20 mouse cellular contexts compared by ENCODE assay signal in the genomic region with DNA sequence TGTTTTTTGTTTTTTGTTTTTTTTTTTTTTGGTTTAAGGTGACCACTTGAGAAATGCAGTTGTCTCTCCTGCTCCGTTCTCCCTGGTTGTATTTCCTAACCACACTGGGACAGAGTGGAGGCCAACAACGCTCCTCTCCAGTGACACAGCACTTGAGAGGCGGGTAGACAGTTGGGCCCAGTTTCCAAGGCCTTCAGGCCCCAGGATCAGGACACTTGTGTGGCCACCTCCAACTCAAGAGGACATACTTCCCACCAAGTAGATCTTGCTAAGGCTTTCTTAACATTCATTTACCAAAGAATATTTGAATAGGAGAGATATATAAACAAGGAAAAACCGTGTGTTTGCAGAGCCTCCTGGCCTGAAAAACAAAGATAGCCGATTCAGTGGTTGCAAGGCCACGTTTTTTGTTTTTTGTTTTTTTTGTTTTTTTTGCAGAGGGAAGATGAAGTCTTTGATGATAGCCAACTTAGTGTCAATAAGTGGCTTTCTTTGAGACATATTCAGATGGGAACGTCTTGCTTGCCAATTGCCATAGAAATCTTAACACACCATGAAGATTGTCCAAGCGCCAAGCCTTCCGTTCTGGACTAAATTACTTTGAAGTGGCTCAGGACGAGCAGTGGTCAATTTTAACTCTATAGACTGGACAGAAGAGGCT. TPM values are rescaled to one million over a fixed set of nuclear protein-coding genes. Genes with fewer than 3 reads are reported as not detected.
DNase-seq lines count a peak whose midpoint lies in the region; ATAC-seq lines count a peak whose summit lies in the region.
"Had no signal": no experiment of that assay in that cellular context is flagged by ENCODE, and none has a peak within 500 bp of the region (broad histone marks: within the 10 kb centered on the region; RNA-seq: fewer than 3 reads in every experiment).

No protein-coding gene starts in this region.

- H3K27ac ChIP-seq in forebrain, embryonic 12.5 days: peak overlapping the region; percentile 83
- H3K27ac ChIP-seq in hindbrain, embryonic 16.5 days (ENCODE audit: low read depth, low read length): peak overlapping the region; percentile 75; the same call in 1 of the 2 replicates
- H3K27ac ChIP-seq: liver, embryonic 12.5 days had no signal

- H3K9ac ChIP-seq in forebrain, embryonic 12.5 days: no peak overlapping the region; the same call in 1 of the 2 replicates
- H3K9ac ChIP-seq in hindbrain, embryonic 16.5 days (ENCODE audit: low read depth, low read length): no peak overlapping the region
- H3K9ac ChIP-seq: liver, embryonic 12.5 days had no signal

- ATAC-seq in forebrain, embryonic 12.5 days (ENCODE audit: low FRiP score): no peak
- ATAC-seq in hindbrain, embryonic 16.5 days: no peak
- ATAC-seq: liver, embryonic 12.5 days; Patski had no signal

- no peak overlapping the region for H3K4me2 ChIP-seq in forebrain, embryonic 12.5 days
- no peak overlapping the region for H3K4me2 ChIP-seq in hindbrain, embryonic 16.5 days (ENCODE audit: low read length)
- H3K4me2 ChIP-seq: liver, embryonic 12.5 days had no signal

- no peaks in the 10 kb centered on the region for H3K9me3 ChIP-seq in forebrain, embryonic 12.5 days
- no peaks in the 10 kb centered on the region for H3K9me3 ChIP-seq in hindbrain, embryonic 16.5 days (ENCODE audit: control insufficient read depth, low read length)
- H3K9me3 ChIP-seq: liver, embryonic 12.5 days had no signal

- no peaks in the 10 kb centered on the region for H3K36me3 ChIP-seq in forebrain, embryonic 12.5 days (replicated peaks)
- no peaks in the 10 kb centered on the region for H3K36me3 ChIP-seq in hindbrain, embryonic 16.5 days (ENCODE audit: control insufficient read depth, insufficient read depth, low read length)
- H3K36me3 ChIP-seq: liver, embryonic 12.5 days had no signal

- peak; percentile 11 for DNase-seq in brain, adult 2 months (ENCODE audit: low read depth, low spot score)
- peak; percentile 28 for DNase-seq in cerebellum, adult 8-10 months
- DNase-seq in heart, postnatal 25 days (ENCODE audit: low spot score): no peak
- DNase-seq in ovary, postnatal 10 days (ENCODE audit: low spot score): no peak
- DNase-seq in kidney, postnatal 4 days: no peak
- DNase-seq: heart, adult 11 months; heart, postnatal 10 days; kidney, adult 18-20 months; lung, postnatal 10 days; right cerebral cortex, postnatal 4 days had no signal

- H3K4me1 ChIP-seq in forebrain, embryonic 12.5 days: peaks cover 57% of the 10 kb centered on the region
- peaks cover 30% of the 10 kb centered on the region for H3K4me1 ChIP-seq in hindbrain, embryonic 16.5 days (ENCODE audit: control insufficient read depth, insufficient read depth, low read depth, low read length)
- H3K4me1 ChIP-seq: liver, embryonic 12.5 days had no signal

- H3K4me3 ChIP-seq in forebrain, embryonic 12.5 days (replicated peaks): no peak overlapping the region
- no peak overlapping the region for H3K4me3 ChIP-seq in hindbrain, embryonic 16.5 days (ENCODE audit: low read length)
- H3K4me3 ChIP-seq: liver, embryonic 12.5 days had no signal

- whole genome bisulfite sequencing in forebrain, embryonic 12.5 days: 21% methylated on average over 10 of the region's 10 CpGs
- 33% methylated on average over 10 of the region's 10 CpGs for WGBS in hindbrain, embryonic 16.5 days

- H3K27me3 ChIP-seq in forebrain, embryonic 12.5 days: peaks cover 40% of the 10 kb centered on the region
- H3K27me3 ChIP-seq in hindbrain, embryonic 16.5 days (replicated peaks; ENCODE audit: control insufficient read depth, insufficient read depth, low read length): peaks cover 27% of the 10 kb centered on the region
- H3K27me3 ChIP-seq: Patski had no signal

- intact Hi-C loops in heart, postnatal 25 days (cut with DNase I): no loop called here

RNA-seq across cellular contexts. Expression of a gene that starts 4.1 kb away (rescaled TPM):
- polyA plus RNA-seq in forebrain, embryonic 12.5 days (2016; fragmentation: Nextera tagmentation; extraction: Ambion mirVana): 1.6 and 2.1 TPM in 2 replicates
- polyA plus RNA-seq in hindbrain, embryonic 16.5 days (2015; fragmentation: Nextera tagmentation; extraction: Ambion mirVana): 1.8 and 2.1 TPM in 2 replicates
- not detected for total RNA-seq in heart, postnatal 25 days (2021)
- total RNA-seq: adrenal gland, adult 18-20 months; heart, postnatal 10 days; monocyte, adult 5-6 weeks had no signal
- polyA plus RNA-seq: embryonic facial prominence, embryonic 14.5 days; liver, embryonic 12.5 days; Patski; stomach, embryonic 16.5 days had no signal

RNA-seq across cellular contexts. Expression of a gene that starts 10.4 kb away (rescaled TPM):
- polyA plus RNA-seq in forebrain, embryonic 12.5 days (2016; fragmentation: Nextera tagmentation; extraction: Ambion mirVana): 18.6 and 25.8 TPM in 2 replicates
- polyA plus RNA-seq in hindbrain, embryonic 16.5 days (2015; fragmentation: Nextera tagmentation; extraction: Ambion mirVana): 14.9 and 15.2 TPM in 2 replicates
- total RNA-seq in heart, postnatal 25 days (2021): not detected
- total RNA-seq: adrenal gland, adult 18-20 months; heart, postnatal 10 days had no signal
- polyA plus RNA-seq: liver, embryonic 12.5 days; stomach, embryonic 16.5 days had no signal

RNA-seq across cellular contexts. Expression of a gene that starts 20.2 kb away (rescaled TPM):
- polyA plus RNA-seq in forebrain, embryonic 12.5 days (2016; fragmentation: Nextera tagmentation; extraction: Ambion mirVana): 12.7 and 16.3 TPM in 2 replicates
- 7.3 and 7.8 TPM in 2 replicates for polyA plus RNA-seq in hindbrain, embryonic 16.5 days (2015; fragmentation: Nextera tagmentation; extraction: Ambion mirVana)
- not detected for total RNA-seq in heart, postnatal 25 days (2021)
- total RNA-seq: adrenal gland, adult 18-20 months; heart, postnatal 10 days; monocyte, adult 5-6 weeks had no signal
- polyA plus RNA-seq: liver, embryonic 12.5 days; stomach, embryonic 16.5 days had no signal

RNA-seq across cellular contexts. Expression of a gene that starts 35.4 kb away (rescaled TPM):
- 0.36 and 0.59 TPM in 2 replicates for polyA plus RNA-seq in forebrain, embryonic 12.5 days (2016; fragmentation: Nextera tagmentation; extraction: Ambion mirVana)
- polyA plus RNA-seq in hindbrain, embryonic 16.5 days (2015; fragmentation: Nextera tagmentation; extraction: Ambion mirVana): 0.80 and 0.84 TPM in 2 replicates
- total RNA-seq in heart, postnatal 25 days (2021): not detected
- total RNA-seq: adrenal gland, adult 18-20 months; heart, postnatal 10 days; layer of hippocampus, adult 18-20 months; monocyte, adult 5-6 weeks had no signal
- polyA plus RNA-seq: frontal cortex, adult 2 months; liver, embryonic 12.5 days; Patski; stomach, embryonic 16.5 days had no signal

Comparison
In these comparisons a context has a peak if more than half of its experiments do, and no peak if none do; other contexts are left out.
1. DNase-seq: peak in brain, adult 2 months (single experiment) and cerebellum, adult 8-10 months (single experiment); none in heart, postnatal 25 days (single experiment), ovary, postnatal 10 days (single experiment) and kidney, postnatal 4 days (0 of 2).